Mouse (Mus musculus) ES-E14 (cell line): ENCODE measurements around the gene Daam1.

Experiments used
- CHD2 ChIP-seq: IDR thresholded peaks from 2 replicates; pipeline ENCODE4 v1.6.1; 2014; ENCODE audit warnings: mild to moderate bottlenecking, low read depth, low read length, inconsistent platforms
- HCFC1 ChIP-seq: IDR thresholded peaks from 2 replicates; pipeline ENCODE4 v1.6.1; 2012; ENCODE audit warnings: low read length, inconsistent platforms, borderline replicate concordance; ENCODE audit not compliant: insufficient read depth
- MAFK ChIP-seq: IDR thresholded peaks from 2 replicates; pipeline ENCODE4 v1.6.1; 2014; ENCODE audit warnings: mild to moderate bottlenecking, low read depth, low read length, inconsistent platforms; ENCODE audit not compliant: insufficient read depth
- ZC3H11A ChIP-seq: IDR thresholded peaks from 2 replicates; pipeline ENCODE4 v1.6.1; 2012; ENCODE audit warnings: low read depth, mild to moderate bottlenecking, inconsistent platforms, low read length, borderline replicate concordance
- ZNF384 ChIP-seq: IDR thresholded peaks from 2 replicates; pipeline ENCODE4 v1.6.1; 2012; ENCODE audit warnings: low read depth, low read length, inconsistent platforms

DNA sequence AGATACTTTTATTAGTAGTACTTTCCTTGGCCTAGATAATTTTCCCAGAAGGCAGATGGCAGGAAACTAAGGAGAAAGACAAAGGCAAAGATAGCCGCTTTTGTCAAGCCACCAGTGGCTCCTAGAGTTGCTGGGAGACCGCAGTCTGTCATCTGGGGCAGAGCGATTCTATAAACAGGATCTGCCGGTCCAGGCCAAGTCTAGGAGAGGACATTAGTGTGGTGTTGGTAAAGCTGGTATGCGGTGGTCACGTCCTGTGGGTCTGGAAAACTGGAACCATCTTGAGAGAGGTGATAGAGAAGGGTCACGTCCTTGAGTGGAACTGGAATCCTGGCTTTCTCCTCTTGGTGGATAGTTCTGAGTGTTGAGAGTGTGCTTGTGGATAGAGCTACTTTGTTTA lies 3.2 kb downstream of the Daam1 start:
- TF ChIP-seq ZC3H11A = no peak
- TF ChIP-seq CHD2 = no peak
- no peak for TF ChIP-seq MAFK
- no peak for TF ChIP-seq ZNF384
- TF ChIP-seq HCFC1 = no peak
